ENCODE assay signal across 24 mouse cellular contexts in the genomic region with DNA sequence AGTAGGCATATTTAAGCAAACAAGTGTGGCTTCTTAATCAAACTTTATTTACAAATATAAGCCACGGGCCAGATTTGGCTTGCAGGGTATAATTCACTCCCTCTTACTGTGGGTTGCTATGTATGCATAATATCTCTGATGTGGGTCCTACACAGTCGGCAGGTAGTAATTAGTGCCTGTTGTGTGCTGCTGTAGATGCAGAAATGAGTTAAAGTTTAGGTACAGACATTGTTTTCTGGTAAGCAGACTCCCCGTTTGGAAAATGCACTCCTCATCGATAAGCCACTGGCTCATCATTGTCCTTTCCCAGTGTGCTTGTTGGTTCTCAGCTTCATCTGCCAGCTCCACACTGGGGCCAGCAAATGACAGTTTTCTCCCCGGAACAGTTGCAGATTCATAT.
A peak's percentile ranks its signal among the peaks of the same experiment; 100 is the strongest.
DNase-seq lines count a peak whose midpoint lies in the region; ATAC-seq lines count a peak whose summit lies in the region.
"Had no signal": no experiment of that assay in that cellular context is flagged by ENCODE, and none has a peak within 500 bp of the region (broad histone marks: within the 10 kb centered on the region; RNA-seq: fewer than 3 reads in every experiment).

No protein-coding gene starts in this region.

- H3K27me3 ChIP-seq in embryonic facial prominence, embryonic 15.5 days = no peaks in the 10 kb centered on the region
- no peaks in the 10 kb centered on the region for H3K27me3 ChIP-seq in embryonic facial prominence, embryonic 10.5 days (replicated peaks; ENCODE audit: low read depth, poor library complexity, severe bottlenecking)
- no peaks in the 10 kb centered on the region for H3K27me3 ChIP-seq in lung, embryonic 15.5 days
- no peaks in the 10 kb centered on the region for H3K27me3 ChIP-seq in midbrain, embryonic 11.5 days (ENCODE audit: control insufficient read depth, insufficient read depth, low read length)
- H3K27me3 ChIP-seq in midbrain, embryonic 10.5 days (ENCODE audit: low read depth, poor library complexity, severe bottlenecking) = no peaks in the 10 kb centered on the region
- H3K27me3 ChIP-seq: CH12.LX; embryonic facial prominence, embryonic 13.5 days; forebrain, embryonic 13.5 days; forebrain, embryonic 15.5 days; Patski had no signal

- ATAC-seq in embryonic facial prominence, embryonic 15.5 days (ENCODE audit: insufficient number of reproducible peaks, low FRiP score, low TSS enrichment, low read depth) = no peak
- no peak for ATAC-seq in lung, embryonic 15.5 days (ENCODE audit: borderline replicate concordance, extremely low read depth, low FRiP score, low TSS enrichment)
- no peak for ATAC-seq in midbrain, embryonic 11.5 days (ENCODE audit: low FRiP score)
- ATAC-seq: activated CD4-positive, CD25-positive, alpha-beta regulatory T cell, adult 4 months; CD4-positive, CD25-positive, alpha-beta regulatory T cell, adult 4 months; forebrain, embryonic 13.5 days; forebrain, embryonic 15.5 days; forebrain, postnatal 0 days; Patski had no signal

- no peaks in the 10 kb centered on the region for H3K9me3 ChIP-seq in embryonic facial prominence, embryonic 15.5 days (replicated peaks)
- H3K9me3 ChIP-seq in embryonic facial prominence, embryonic 10.5 days = peaks cover 2% of the 10 kb centered on the region; the same call in 1 of the 2 replicates
- H3K9me3 ChIP-seq in lung, embryonic 15.5 days = no peaks in the 10 kb centered on the region
- H3K9me3 ChIP-seq in midbrain, embryonic 11.5 days (ENCODE audit: control insufficient read depth, low read length) = no peaks in the 10 kb centered on the region
- no peaks in the 10 kb centered on the region; the same call in 1 of the 2 replicates for H3K9me3 ChIP-seq in midbrain, embryonic 10.5 days (replicated peaks)
- H3K9me3 ChIP-seq: embryonic facial prominence, embryonic 13.5 days; forebrain, embryonic 13.5 days; forebrain, embryonic 15.5 days had no signal

- H3K4me1 ChIP-seq in embryonic facial prominence, embryonic 15.5 days = peaks cover 6% of the 10 kb centered on the region; the same call in 1 of the 2 replicates
- H3K4me1 ChIP-seq in embryonic facial prominence, embryonic 10.5 days = peaks cover 3% of the 10 kb centered on the region; the same call in 1 of the 2 replicates
- H3K4me1 ChIP-seq in lung, embryonic 15.5 days = no peaks in the 10 kb centered on the region
- no peaks in the 10 kb centered on the region for H3K4me1 ChIP-seq in midbrain, embryonic 11.5 days (ENCODE audit: control insufficient read depth, insufficient read depth, low read length)
- H3K4me1 ChIP-seq in midbrain, embryonic 10.5 days = no peaks in the 10 kb centered on the region
- H3K4me1 ChIP-seq: forebrain, embryonic 13.5 days; forebrain, embryonic 15.5 days had no signal

- no peak overlapping the region for H3K4me3 ChIP-seq in embryonic facial prominence, embryonic 15.5 days (replicated peaks)
- H3K4me3 ChIP-seq in embryonic facial prominence, embryonic 10.5 days = no peak overlapping the region
- H3K4me3 ChIP-seq in lung, embryonic 15.5 days = no peak overlapping the region
- no peak overlapping the region for H3K4me3 ChIP-seq in midbrain, embryonic 11.5 days (ENCODE audit: low read depth, low read length)
- no peak overlapping the region for H3K4me3 ChIP-seq in midbrain, embryonic 10.5 days
- H3K4me3 ChIP-seq: embryonic facial prominence, embryonic 13.5 days; forebrain, embryonic 13.5 days; forebrain, embryonic 15.5 days had no signal

- H3K27ac ChIP-seq in embryonic facial prominence, embryonic 15.5 days (replicated peaks) = peak overlapping the region; percentile 60
- no peak overlapping the region for H3K27ac ChIP-seq in embryonic facial prominence, embryonic 10.5 days (replicated peaks)
- H3K27ac ChIP-seq in lung, embryonic 15.5 days = 0 out of 2 replicates have a peak overlapping the region, but pooled peaks have one; percentile 9
- no peak overlapping the region for H3K27ac ChIP-seq in midbrain, embryonic 11.5 days (ENCODE audit: low read depth, low read length)
- no peak overlapping the region for H3K27ac ChIP-seq in midbrain, embryonic 10.5 days (replicated peaks)
- H3K27ac ChIP-seq: forebrain, embryonic 13.5 days; forebrain, embryonic 15.5 days had no signal

- no peak overlapping the region for H3K9ac ChIP-seq in embryonic facial prominence, embryonic 15.5 days
- H3K9ac ChIP-seq in lung, embryonic 15.5 days = no peak overlapping the region
- no peak overlapping the region for H3K9ac ChIP-seq in midbrain, embryonic 11.5 days (ENCODE audit: low read length)
- H3K9ac ChIP-seq: embryonic facial prominence, embryonic 13.5 days; forebrain, embryonic 13.5 days; forebrain, embryonic 15.5 days; forebrain, postnatal 0 days had no signal

- WGBS in embryonic facial prominence, embryonic 15.5 days = 64% methylated on average over 5 of the region's 5 CpGs
- 79% methylated on average over 5 of the region's 5 CpGs for WGBS in embryonic facial prominence, embryonic 10.5 days
- 66% methylated on average over 5 of the region's 5 CpGs for whole genome bisulfite sequencing in lung, embryonic 15.5 days
- 86% methylated on average over 5 of the region's 5 CpGs for WGBS in midbrain, embryonic 11.5 days
- 85% methylated on average over 5 of the region's 5 CpGs for WGBS in midbrain, embryonic 10.5 days

- DNase-seq in embryonic facial prominence, embryonic 10.5 days (ENCODE audit: low spot score) = no peak
- no peak for DNase-seq in lung, postnatal 14 days
- peak; percentile 70 for DNase-seq in midbrain, embryonic 11.5 days (ENCODE audit: low spot score, missing footprints)
- DNase-seq in midbrain, embryonic 10.5 days (ENCODE audit: low spot score) = no peak
- DNase-seq: adrenal gland, adult 8-10 months; adrenal gland, postnatal 14 days; adrenal gland, postnatal 36 days; B cell, adult 2 months; cerebellum, adult 11-12 months; cerebellum, adult 2 months; cerebellum, adult 9-10 months; cerebellum, postnatal 10 days; cerebellum, postnatal 25 days; forebrain, postnatal 0 days had no signal

- no peak overlapping the region for H3K4me2 ChIP-seq in embryonic facial prominence, embryonic 15.5 days (replicated peaks)
- H3K4me2 ChIP-seq in lung, embryonic 15.5 days = no peak overlapping the region
- no peak overlapping the region for H3K4me2 ChIP-seq in midbrain, embryonic 11.5 days
- H3K4me2 ChIP-seq: embryonic facial prominence, embryonic 13.5 days; forebrain, embryonic 13.5 days; forebrain, embryonic 15.5 days had no signal

- no peaks in the 10 kb centered on the region for H3K36me3 ChIP-seq in embryonic facial prominence, embryonic 15.5 days
- no peaks in the 10 kb centered on the region for H3K36me3 ChIP-seq in embryonic facial prominence, embryonic 10.5 days (replicated peaks)
- no peaks in the 10 kb centered on the region for H3K36me3 ChIP-seq in lung, embryonic 15.5 days
- H3K36me3 ChIP-seq in midbrain, embryonic 11.5 days (ENCODE audit: control insufficient read depth, insufficient read depth, low read length) = no peaks in the 10 kb centered on the region
- H3K36me3 ChIP-seq in midbrain, embryonic 10.5 days = no peaks in the 10 kb centered on the region
- H3K36me3 ChIP-seq: embryonic facial prominence, embryonic 13.5 days; forebrain, embryonic 15.5 days; G1E had no signal

Comparison
In these comparisons a context has a peak if more than half of its experiments do, and no peak if none do; other contexts are left out.
1. H3K27ac ChIP-seq: peak in embryonic facial prominence, embryonic 15.5 days (single experiment) and lung, embryonic 15.5 days (single experiment); none in embryonic facial prominence, embryonic 10.5 days (single experiment), midbrain, embryonic 11.5 days (single experiment) and midbrain, embryonic 10.5 days (single experiment).